Mouse (Mus musculus): Measurements from ENCODE around the gene C1galt1. TPM values are rescaled to one million over a fixed set of nuclear protein-coding genes. Genes with fewer than 3 reads are reported as not detected.
A peak's percentile ranks its signal among the peaks of the same experiment; 100 is the strongest.

The C1galt1 gene
- polyA plus RNA-seq, 1 experiment from 2014 or later, result 5.6 TPM

DNA sequence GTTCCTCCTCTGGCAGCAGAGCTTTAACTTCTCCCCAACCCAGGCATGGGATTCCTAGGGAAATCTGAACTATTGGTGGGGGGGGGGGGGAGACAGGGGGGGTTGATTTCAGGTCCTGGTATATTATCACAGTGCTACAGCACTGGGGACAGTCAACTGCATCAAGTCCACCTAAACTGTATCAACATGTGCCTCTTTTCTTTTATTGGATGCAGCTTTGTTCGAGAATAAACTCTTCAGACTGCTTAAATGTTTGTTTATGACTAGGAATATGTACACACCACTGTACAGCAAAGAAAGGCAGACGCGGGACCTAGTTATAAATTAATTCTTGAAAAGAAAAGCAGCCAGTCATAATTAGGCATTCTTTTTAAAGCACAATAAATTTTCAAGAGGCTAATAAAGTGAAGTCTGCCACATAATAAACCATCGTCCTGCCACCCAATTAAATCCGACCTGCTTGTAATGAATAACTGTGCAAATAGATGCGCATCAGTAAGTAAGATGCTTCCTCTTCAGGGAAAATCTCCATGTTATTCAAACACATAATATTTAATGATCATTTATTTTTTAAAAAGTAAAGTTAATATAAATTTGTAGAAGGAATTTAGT is 12.0 kb upstream of the C1galt1 start:
- no peak overlapping the region for H3K4me2 ChIP-seq
- 50% methylated on average over 6 of the region's 6 CpGs for WGBS
- H3K9me3 ChIP-seq (ENCODE audit: low read depth, low read length), result no peaks in the 10 kb centered on the region
- H3K4me1 ChIP-seq (ENCODE audit: insufficient read depth), result no peaks in the 10 kb centered on the region
- H3K27me3 ChIP-seq (ENCODE audit: insufficient read depth, low read length), result no peaks in the 10 kb centered on the region
- ATAC-seq (ENCODE audit: insufficient read depth) (no peak), DNase-seq (no peak)
- H3K36me3 ChIP-seq (ENCODE audit: insufficient read depth), result no peaks in the 10 kb centered on the region
- H3K4me3 ChIP-seq (ENCODE audit: low read depth, low read length), result no peak overlapping the region
- no peak overlapping the region for H3K9ac ChIP-seq
- TF ChIP-seq CTCF (IDR thresholded peaks at IDR 0.05; ENCODE audit: low read depth), result no peak
- H3K27ac ChIP-seq (ENCODE audit: low read depth), result no peak overlapping the region

DNA sequence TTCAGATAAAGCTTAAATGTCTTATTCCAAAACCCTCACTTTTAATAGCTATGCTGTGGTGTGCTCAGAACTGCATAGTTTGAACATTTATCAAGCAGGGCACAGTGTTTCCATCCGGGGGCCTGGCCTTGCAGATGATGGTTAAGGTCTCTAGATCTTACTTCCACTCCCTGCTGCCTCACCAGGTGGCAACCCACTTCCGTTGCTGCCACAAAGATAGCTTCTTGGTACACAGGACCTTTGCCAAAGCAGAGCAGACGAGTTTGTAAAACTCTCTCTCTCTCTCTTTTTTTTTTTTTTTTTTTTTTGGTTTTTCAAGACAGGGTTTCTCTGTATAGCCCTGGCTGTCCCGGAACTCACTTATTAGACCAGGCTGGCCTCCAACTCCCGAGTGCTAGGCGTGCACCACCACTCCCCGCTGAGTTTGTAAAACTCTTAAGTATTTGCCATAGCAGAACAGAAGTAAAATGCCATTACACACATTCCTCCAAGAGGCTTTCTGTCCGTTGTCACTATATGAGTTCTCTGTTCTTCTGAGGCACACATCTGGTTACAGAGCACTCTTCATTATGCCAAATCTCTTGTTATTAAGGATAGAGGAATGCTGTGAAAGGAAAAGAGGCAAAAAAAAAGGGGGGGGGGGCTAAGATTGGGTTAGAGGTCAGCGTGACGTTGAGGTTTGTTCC is 773 bp upstream of the C1galt1 start:
- 0 out of 2 replicates have a peak overlapping the region, but pooled peaks have one; percentile 29 for H3K9ac ChIP-seq
- peak overlapping the region; percentile 50; the same call in 1 of the 2 replicates for H3K27ac ChIP-seq (ENCODE audit: low read depth)
- H3K4me1 ChIP-seq (ENCODE audit: insufficient read depth), result peaks cover 5% of the 10 kb centered on the region; the same call in 1 of the 2 replicates
- H3K9me3 ChIP-seq (ENCODE audit: low read depth, low read length), result no peaks in the 10 kb centered on the region
- no peaks in the 10 kb centered on the region for H3K36me3 ChIP-seq (ENCODE audit: insufficient read depth)
- no peak for DNase-seq
- peak overlapping the region; percentile 69 for H3K4me2 ChIP-seq
- WGBS, result 61% methylated on average over 10 of the region's 10 CpGs
- no peaks in the 10 kb centered on the region for H3K27me3 ChIP-seq (ENCODE audit: insufficient read depth, low read length)
- TF ChIP-seq CTCF (IDR thresholded peaks at IDR 0.05; ENCODE audit: low read depth), result no peak
- ATAC-seq (ENCODE audit: insufficient read depth), result no peak; the same call in none of the 2 replicates
- peak overlapping the region; percentile 78 for H3K4me3 ChIP-seq (ENCODE audit: low read depth, low read length)

DNA sequence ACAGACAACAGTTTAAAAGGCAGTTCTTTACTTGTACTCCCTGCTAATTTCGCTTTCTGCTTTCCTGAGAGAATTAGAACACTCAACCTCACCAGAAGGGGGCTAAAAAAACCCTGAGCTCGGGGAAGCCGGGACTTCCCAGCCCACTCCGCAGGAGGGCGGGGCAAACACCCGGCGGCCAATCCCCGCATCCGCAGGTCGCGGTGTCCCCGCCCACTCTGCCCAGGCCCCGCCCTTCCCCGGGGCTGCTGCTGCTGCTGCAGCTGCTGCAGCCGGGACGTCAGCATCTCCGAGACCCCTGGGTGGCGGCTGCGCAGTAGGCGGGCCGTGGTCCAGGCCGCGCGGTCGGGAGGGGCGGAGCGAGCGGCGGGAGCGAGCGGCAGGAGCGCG is 235 bp upstream of the C1galt1 start:
- Histone ChIP-seq H3K27me3 (ENCODE audit: insufficient read depth, low read length) (no peaks in the 10 kb centered on the region), H3K27ac (ENCODE audit: low read depth) (peak overlapping the region; percentile 94; the same call in 1 of the 2 replicates), H3K36me3 (ENCODE audit: insufficient read depth) (no peaks in the 10 kb centered on the region), H3K4me3 (ENCODE audit: low read depth, low read length) (peak overlapping the region; percentile 78), H3K9ac (peak overlapping the region; percentile 87), H3K4me2 (peak overlapping the region; percentile 69), H3K4me1 (ENCODE audit: insufficient read depth) (peaks cover 5% of the 10 kb centered on the region; the same call in 1 of the 2 replicates), H3K9me3 (ENCODE audit: low read depth, low read length) (no peaks in the 10 kb centered on the region)
- peak; percentile 98 for DNase-seq
- under 1% methylated on average over 33 of the region's 33 CpGs for WGBS
- peak; percentile 56 for TF ChIP-seq CTCF (IDR thresholded peaks at IDR 0.05; ENCODE audit: low read depth)
- ATAC-seq (ENCODE audit: insufficient read depth), result peak; percentile 99

DNA sequence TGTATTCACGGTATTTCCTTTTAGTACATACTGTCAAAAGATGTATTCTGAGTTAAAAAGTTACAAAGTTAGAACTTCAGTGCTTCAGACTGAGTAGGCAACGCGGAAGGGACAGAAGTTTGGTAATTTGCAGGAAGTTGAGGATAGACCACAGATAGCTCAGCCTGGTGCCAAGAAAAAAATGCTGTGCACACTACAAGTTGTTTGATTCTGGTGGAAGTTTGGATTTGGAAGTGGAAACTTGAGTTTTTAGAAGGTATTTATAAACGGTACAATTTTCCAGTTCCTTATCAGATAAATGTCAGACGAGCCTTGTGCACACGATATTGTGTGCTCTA is 1.0 kb downstream of the C1galt1 start:
- 4% methylated on average over 6 of the region's 6 CpGs for WGBS
- Histone ChIP-seq H3K9me3 (ENCODE audit: low read depth, low read length) (no peaks in the 10 kb centered on the region), H3K9ac (peak overlapping the region; percentile 87), H3K4me2 (peak overlapping the region; percentile 69), H3K27me3 (ENCODE audit: insufficient read depth, low read length) (no peaks in the 10 kb centered on the region), H3K36me3 (ENCODE audit: insufficient read depth) (no peaks in the 10 kb centered on the region), H3K27ac (ENCODE audit: low read depth) (no peak overlapping the region), H3K4me1 (ENCODE audit: insufficient read depth) (peaks cover 5% of the 10 kb centered on the region; the same call in 1 of the 2 replicates), H3K4me3 (ENCODE audit: low read depth, low read length) (peak overlapping the region; percentile 78)
- TF ChIP-seq CTCF (IDR thresholded peaks at IDR 0.05; ENCODE audit: low read depth), result no peak
- ATAC-seq (ENCODE audit: insufficient read depth) (no peak), DNase-seq (peak; percentile 47)

DNA sequence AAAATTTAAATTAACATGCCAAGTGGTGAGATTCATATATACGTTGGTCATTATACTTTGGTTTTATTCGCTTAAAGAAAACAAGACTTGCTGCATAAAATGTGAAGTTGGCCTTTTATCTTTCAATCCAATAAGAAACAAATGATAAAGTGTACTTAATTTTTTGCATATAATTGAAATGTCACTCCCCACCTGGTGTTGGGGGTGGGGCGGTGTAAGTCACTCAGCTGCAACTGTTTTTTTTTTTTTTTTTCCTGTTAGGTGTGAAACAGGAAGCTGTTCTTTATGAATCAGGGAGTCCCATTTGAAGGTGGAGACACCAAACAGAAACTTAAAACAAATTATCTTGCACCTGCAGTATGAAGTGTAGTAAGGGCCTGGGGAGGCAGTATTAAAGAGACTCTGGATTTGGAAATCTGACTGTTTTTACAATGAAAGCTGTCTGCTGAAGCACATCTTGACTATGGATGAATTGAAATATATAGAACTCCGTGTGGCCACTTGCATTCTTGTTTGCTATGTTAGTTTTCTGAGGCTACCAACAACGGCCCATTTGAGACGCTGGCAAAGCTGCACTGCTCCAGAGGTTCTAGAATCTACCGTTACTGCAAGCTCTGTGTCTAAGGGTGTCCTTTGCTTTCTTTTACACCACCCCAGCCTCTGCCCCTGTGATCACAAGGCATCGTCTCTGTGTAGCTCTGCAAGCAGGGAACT is 2.2 kb downstream of the C1galt1 start:
- WGBS, result 67% methylated on average over 8 of the region's 8 CpGs
- Histone ChIP-seq H3K9ac (0 out of 2 replicates have a peak overlapping the region, but pooled peaks have one; percentile 1), H3K4me1 (ENCODE audit: insufficient read depth) (peaks cover 5% of the 10 kb centered on the region; the same call in 1 of the 2 replicates), H3K4me3 (ENCODE audit: low read depth, low read length) (no peak overlapping the region), H3K4me2 (peak overlapping the region; percentile 38), H3K27me3 (ENCODE audit: insufficient read depth, low read length) (no peaks in the 10 kb centered on the region), H3K36me3 (ENCODE audit: insufficient read depth) (no peaks in the 10 kb centered on the region), H3K9me3 (ENCODE audit: low read depth, low read length) (no peaks in the 10 kb centered on the region), H3K27ac (ENCODE audit: low read depth) (no peak overlapping the region)
- DNase-seq (no peak), ATAC-seq (ENCODE audit: insufficient read depth) (no peak)
- no peak for TF ChIP-seq CTCF (IDR thresholded peaks at IDR 0.05; ENCODE audit: low read depth)

DNA sequence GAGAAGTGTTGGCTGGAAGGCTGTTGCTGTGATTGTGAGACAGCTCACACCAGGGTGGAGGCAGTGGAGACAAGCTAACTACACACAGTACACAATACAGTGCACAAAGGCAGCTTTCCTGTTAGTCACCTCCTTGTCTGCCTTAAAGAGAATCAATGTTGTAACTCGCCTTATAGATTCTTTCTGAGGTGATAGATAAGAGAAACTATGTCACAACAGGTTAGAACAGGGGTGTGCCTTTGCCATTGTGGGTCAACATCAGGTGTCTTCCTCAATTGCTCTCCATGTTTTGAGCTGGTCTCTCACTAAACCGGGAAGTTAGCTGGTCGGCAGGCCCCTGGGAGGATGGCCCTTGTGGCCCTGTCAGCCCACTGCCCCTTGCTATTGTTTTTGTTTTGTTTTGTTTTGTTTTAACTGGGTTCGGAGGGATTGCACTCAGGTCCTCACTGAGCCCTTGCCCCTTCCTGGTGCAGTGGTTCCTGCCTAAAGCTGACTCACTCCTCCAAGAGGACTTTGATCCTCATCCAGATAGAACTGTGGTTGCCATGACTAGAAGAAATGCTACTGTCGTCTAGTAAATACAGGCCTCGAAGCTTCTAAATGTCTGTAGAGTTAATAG is 3.4 kb downstream of the C1galt1 start:
- ATAC-seq (ENCODE audit: insufficient read depth) (no peak), DNase-seq (no peak)
- Histone ChIP-seq H3K4me1 (ENCODE audit: insufficient read depth) (peaks cover 5% of the 10 kb centered on the region; the same call in 1 of the 2 replicates), H3K36me3 (ENCODE audit: insufficient read depth) (no peaks in the 10 kb centered on the region), H3K27me3 (ENCODE audit: insufficient read depth, low read length) (no peaks in the 10 kb centered on the region), H3K4me2 (0 out of 2 replicates have a peak overlapping the region, but pooled peaks have one; percentile 38), H3K9ac (no peak overlapping the region), H3K9me3 (ENCODE audit: low read depth, low read length) (no peaks in the 10 kb centered on the region), H3K4me3 (ENCODE audit: low read depth, low read length) (no peak overlapping the region), H3K27ac (ENCODE audit: low read depth) (no peak overlapping the region)
- no peak for TF ChIP-seq CTCF (IDR thresholded peaks at IDR 0.05; ENCODE audit: low read depth)
- 51% methylated on average over 6 of the region's 6 CpGs for WGBS

All from lung, embryonic 14.5 days (tissue).